Mouse (Mus musculus) kidney, embryonic 16.5 days (tissue): Measurements from ENCODE around the gene Mcemp1. TPM values are rescaled to one million over a fixed set of nuclear protein-coding genes. Genes with fewer than 3 reads are reported as not detected.

ENCODE experiments used
- ATAC-seq: fragments of 200-750 bp; cut with Nextera tagmentation; 2 replicates; pipeline ENCODE4 v1.8.0; 2017; ENCODE audit warnings: moderate TSS enrichment; ENCODE audit not compliant: low FRiP score, low TSS enrichment
- H3K27ac ChIP-seq: fragments of 300-500 bp; sonication (generic); 2 replicates; pipeline ENCODE4 v1.5.1; 2014; ENCODE audit warnings: low read length
- H3K27me3 ChIP-seq: fragments of 300-500 bp; sonication (generic); 2 replicates; pipeline ENCODE4 v1.6.1; 2014; ENCODE audit warnings: low read length, control low read depth, mixed read lengths; ENCODE audit not compliant: insufficient read depth
- H3K36me3 ChIP-seq: fragments of 300-500 bp; sonication (generic); 2 replicates; pipeline ENCODE4 v1.6.1; 2014; ENCODE audit warnings: low read length, control low read depth, mixed read lengths; ENCODE audit not compliant: insufficient read depth
- H3K4me1 ChIP-seq: fragments of 300-500 bp; sonication (generic); 2 replicates; pipeline ENCODE4 v1.6.1; 2014; ENCODE audit warnings: low read length, control low read depth, mixed read lengths; ENCODE audit not compliant: insufficient read depth
- H3K4me2 ChIP-seq: fragments of 300-500 bp; sonication (generic); replicated peaks from 2 replicates; pipeline ENCODE4 v1.6.1; 2014; ENCODE audit warnings: low read depth, low read length
- H3K4me3 ChIP-seq: fragments of 300-500 bp; sonication (generic); 2 replicates; pipeline ENCODE4 v1.5.1; 2014; ENCODE audit warnings: mild to moderate bottlenecking, low read length
- H3K9ac ChIP-seq: fragments of 300-500 bp; sonication (generic); replicated peaks from 2 replicates; pipeline ENCODE4 v1.6.1; 2014; ENCODE audit warnings: low read length
- H3K9me3 ChIP-seq: fragments of 300-500 bp; sonication (generic); 2 replicates; pipeline ENCODE4 v1.6.1; 2016; ENCODE audit warnings: low read length, control low read depth
- WGBS: fragments of 180-500 bp; shearing (Covaris S2); extraction: QIAGEN DNeasy Blood & Tissue Kit; methylation state at CpG from one replicate; pipeline ENCODE4 v1.1.7; 2014; 5-methylcytosine and 5-hydroxymethylcytosine counted together
- polyA plus RNA-seq: library from polyadenylated mRNA; unstranded; fragments of >200 nt; fragmentation: Nextera tagmentation; extraction: Ambion mirVana; gene quantifications from 2 replicates; pipeline ENCODE4 v1.2.1, GENCODE M21; 2015

Mcemp1 gene
- polyA plus RNA-seq, 1 experiment from 2014 or later: 0.20 TPM

DNA sequence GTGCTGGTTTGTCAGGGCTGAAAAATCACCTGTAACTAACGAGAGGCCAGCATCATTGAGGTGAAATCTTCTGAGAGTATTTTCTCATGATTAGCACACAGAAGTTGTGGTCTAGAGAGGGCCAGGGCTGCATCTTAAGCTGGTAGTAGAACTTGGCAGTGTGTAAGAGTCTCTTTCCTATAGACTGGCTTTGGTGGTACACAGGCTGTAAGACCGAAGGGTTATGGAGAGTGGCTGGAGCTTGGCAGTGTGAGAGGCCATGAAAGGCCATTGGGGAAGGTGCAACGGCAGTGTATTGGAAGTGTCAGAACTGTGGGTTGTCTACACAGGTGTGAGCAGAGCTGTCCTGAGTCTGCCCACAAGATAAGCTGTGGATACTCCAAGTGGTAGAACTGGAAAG is 44.8 kb downstream of the Mcemp1 start:
- WGBS: 82% methylated on average over 3 of the region's 3 CpGs
- Histone ChIP-seq H3K4me1 (no peaks in the 10 kb centered on the region), H3K4me2 (no peak overlapping the region), H3K4me3 (no peak overlapping the region), H3K27me3 (no peaks in the 10 kb centered on the region), H3K9me3 (no peaks in the 10 kb centered on the region), H3K9ac (no peak overlapping the region), H3K27ac (no peak overlapping the region), H3K36me3 (no peaks in the 10 kb centered on the region)
- ATAC-seq: no peak

- H3K9ac ChIP-seq: no peak overlapping the region
- H3K4me2 ChIP-seq: no peak overlapping the region
- no peak overlapping the region for H3K4me3 ChIP-seq
- no peaks in the 10 kb centered on the region for H3K36me3 ChIP-seq
- H3K9me3 ChIP-seq: no peaks in the 10 kb centered on the region
- no peak for ATAC-seq
- 38% methylated on average over 2 of the region's 2 CpGs for WGBS
- no peak overlapping the region for H3K27ac ChIP-seq
- H3K4me1 ChIP-seq: no peaks in the 10 kb centered on the region
- H3K27me3 ChIP-seq: no peaks in the 10 kb centered on the region
Measured at GRCm38 (mm10) chr8:3711646-3712045, 46.1 kb downstream of the Mcemp1 start.

DNA sequence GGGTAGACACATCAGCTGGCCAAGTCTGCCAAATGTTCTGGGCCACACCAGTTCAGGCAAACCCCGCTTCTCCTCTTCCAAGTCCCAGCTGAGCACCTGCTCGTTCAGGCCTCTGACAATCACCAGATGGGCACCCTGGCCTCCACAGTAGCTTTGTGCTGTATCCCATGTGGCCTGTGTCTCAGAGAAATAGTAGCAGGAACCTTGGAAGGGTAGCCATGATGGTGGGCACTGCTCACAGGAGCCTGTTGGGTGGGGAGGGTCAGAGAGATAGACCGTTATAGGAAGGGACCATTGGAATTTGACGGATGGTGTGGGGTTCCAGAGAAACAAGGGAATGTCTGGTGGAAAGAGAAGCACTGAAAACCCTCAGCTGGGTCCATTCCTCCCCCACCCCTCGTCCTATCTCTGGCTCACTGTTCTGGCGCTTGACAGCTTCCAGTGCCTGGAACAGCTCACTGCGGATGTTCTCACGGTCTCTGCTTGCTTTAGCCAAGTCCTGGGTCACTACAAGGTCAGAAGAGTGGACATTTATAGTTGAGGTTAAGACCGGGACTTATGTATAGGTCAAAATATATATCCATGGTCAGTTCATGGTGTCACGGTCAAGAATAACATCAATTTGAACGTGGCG is 51.9 kb downstream of the Mcemp1 start:
- Histone ChIP-seq H3K27ac (no peak overlapping the region), H3K9ac (no peak overlapping the region), H3K9me3 (no peaks in the 10 kb centered on the region), H3K4me1 (no peaks in the 10 kb centered on the region), H3K36me3 (no peaks in the 10 kb centered on the region), H3K27me3 (no peaks in the 10 kb centered on the region), H3K4me3 (no peak overlapping the region), H3K4me2 (no peak overlapping the region)
- ATAC-seq: 0 out of 2 replicates have a peak, but pooled peaks have one; percentile 26
- 56% methylated on average over 12 of the region's 12 CpGs for WGBS

- Histone ChIP-seq H3K4me1 (no peaks in the 10 kb centered on the region), H3K27ac (no peak overlapping the region), H3K27me3 (no peaks in the 10 kb centered on the region), H3K9me3 (no peaks in the 10 kb centered on the region), H3K4me2 (no peak overlapping the region), H3K9ac (no peak overlapping the region), H3K36me3 (no peaks in the 10 kb centered on the region), H3K4me3 (no peak overlapping the region)
- peak; percentile 87 for ATAC-seq
- 15% methylated on average over 14 of the region's 14 CpGs for WGBS
Measured at GRCm38 (mm10) chr8:3718559-3718958, 53.0 kb downstream of the Mcemp1 start.

Other genes with a start within 250 kb of the Mcemp1 start
- 8.7 and 10.1 TPM in 2 replicates for gene Pex11g, start 198.1 kb upstream of the Mcemp1 start, polyA plus RNA-seq
- 0.19 TPM in 1 of 2 replicates, not detected in the other for gene Tex45, start 194.9 kb upstream of the Mcemp1 start, polyA plus RNA-seq
- gene Zfp358, start 172.6 kb upstream of the Mcemp1 start, polyA plus RNA-seq: 55.6 and 57.1 TPM in 2 replicates
- 72.2 and 73.5 TPM in 2 replicates for gene Mcoln1, start 165.3 kb upstream of the Mcemp1 start, polyA plus RNA-seq
- 35.7 and 42.4 TPM in 2 replicates for gene Pnpla6, start 150.4 kb upstream of the Mcemp1 start, polyA plus RNA-seq
- gene C330021F23Rik, start 97.8 kb upstream of the Mcemp1 start, polyA plus RNA-seq: 8.4 and 8.5 TPM in 2 replicates
- 13.7 and 16.8 TPM in 2 replicates for gene Camsap3, start 78.5 kb upstream of the Mcemp1 start, polyA plus RNA-seq
- 75.2 and 76.9 TPM in 2 replicates for gene Xab2, start 44.4 kb upstream of the Mcemp1 start, polyA plus RNA-seq
- 85.9 and 90.4 TPM in 2 replicates for gene Pet100, start 44.2 kb upstream of the Mcemp1 start, polyA plus RNA-seq
- gene Pcp2, start 40.2 kb upstream of the Mcemp1 start, polyA plus RNA-seq: 0.48 and 0.51 TPM in 2 replicates
- gene Stxbp2, start 34.8 kb upstream of the Mcemp1 start, polyA plus RNA-seq: 102 and 105 TPM in 2 replicates
- 0.31 and 0.55 TPM in 2 replicates for gene Retn, start 10.0 kb upstream of the Mcemp1 start, polyA plus RNA-seq
- 13.2 and 14.8 TPM in 2 replicates for gene Fcor, start 6.6 kb downstream of the Mcemp1 start, polyA plus RNA-seq
- 42.1 and 44.7 TPM in 2 replicates for gene Trappc5, start 10.5 kb downstream of the Mcemp1 start, polyA plus RNA-seq
- 0.22 TPM in 1 of 2 replicates, not detected in the other for gene Fcer2a, start 28.4 kb downstream of the Mcemp1 start, polyA plus RNA-seq
- gene Clec4g, start 54.9 kb downstream of the Mcemp1 start, polyA plus RNA-seq: 0.41 and 0.45 TPM in 2 replicates
- gene Cd209a, start 83.2 kb downstream of the Mcemp1 start, polyA plus RNA-seq: not detected in 2 replicates
- gene Cd209e, start 188.6 kb downstream of the Mcemp1 start, polyA plus RNA-seq: not detected in 2 replicates
- not detected in 2 replicates for gene Cd209d, start 212.8 kb downstream of the Mcemp1 start, polyA plus RNA-seq